Mouse (Mus musculus) liver, embryonic 13.5 days (tissue): ENCODE measurements around the gene Olfr1196. TPM values are rescaled to one million over a fixed set of nuclear protein-coding genes. Genes with fewer than 3 reads are reported as not detected.
"Not testable (repeated sequence)": the region's sequence is repeated elsewhere in the genome, so short reads cannot be mapped to it uniquely, and the experiment has no call there.

Experiments
- ATAC-seq: fragments of 200-750 bp; cut with Nextera tagmentation; 2 replicates; pipeline ENCODE4 v1.8.0; 2017; ENCODE audit warnings: low read depth, mild to moderate bottlenecking, moderate number of reproducible peaks, moderate library complexity
- DNase-seq: peaks from one replicate; pipeline ENCODE4 v3.0.0; 2022
- H3K27ac ChIP-seq: fragments of 300-500 bp; sonication (generic); 2 replicates; pipeline ENCODE4 v1.5.1; 2015; ENCODE audit warnings: moderate library complexity, mild to moderate bottlenecking, inconsistent platforms
- H3K27me3 ChIP-seq: fragments of 300-500 bp; sonication (generic); 2 replicates; pipeline ENCODE4 v1.6.1; 2015; ENCODE audit warnings: mild to moderate bottlenecking, inconsistent platforms
- H3K36me3 ChIP-seq: fragments of 300-500 bp; sonication (generic); 2 replicates; pipeline ENCODE4 v1.6.1; 2015; ENCODE audit warnings: mild to moderate bottlenecking, inconsistent platforms
- H3K4me1 ChIP-seq: fragments of 300-500 bp; sonication (generic); replicated peaks from 2 replicates; pipeline ENCODE4 v1.6.1; 2015; ENCODE audit warnings: inconsistent platforms
- H3K4me2 ChIP-seq: fragments of 300-500 bp; sonication (generic); 2 replicates; pipeline ENCODE4 v1.6.1; 2015; ENCODE audit warnings: inconsistent platforms, mild to moderate bottlenecking, moderate library complexity
- H3K4me3 ChIP-seq: fragments of 300-500 bp; sonication (generic); replicated peaks from 2 replicates; pipeline ENCODE4 v1.5.1; 2015; ENCODE audit warnings: mild to moderate bottlenecking, inconsistent platforms
- H3K9ac ChIP-seq: fragments of 300-500 bp; sonication (generic); 2 replicates; pipeline ENCODE4 v1.6.1; 2015; ENCODE audit warnings: mild to moderate bottlenecking, inconsistent platforms
- H3K9me3 ChIP-seq: fragments of 300-500 bp; sonication (generic); replicated peaks from 2 replicates; pipeline ENCODE4 v1.6.1; 2016; ENCODE audit warnings: inconsistent platforms
- WGBS: fragments of 180-500 bp; shearing (Covaris S2); methylation state at CpG from one replicate; pipeline ENCODE4 v1.1.7; 2015; ENCODE audit not compliant: insufficient replicate concordance; 5-methylcytosine and 5-hydroxymethylcytosine counted together
- polyA plus RNA-seq: library from polyadenylated mRNA; unstranded; fragments of >200 nt; fragmentation: Nextera tagmentation; extraction: Ambion mirVana; gene quantifications from 2 replicates; pipeline ENCODE4 v1.2.1, GENCODE M21; 2015

The Olfr1196 gene
- polyA plus RNA-seq = not detected in 2 replicates

- WGBS = 65% methylated on average over 2 of the region's 2 CpGs
- Histone ChIP-seq H3K4me1 (no peaks in the 10 kb centered on the region), H3K4me3 (no peak within 1 kb of the TSS), H3K36me3 (no peaks in the 10 kb centered on the region), H3K9ac (no peak within 1 kb of the TSS), H3K27ac (no peak within 1 kb of the TSS), H3K4me2 (no peak within 1 kb of the TSS), H3K27me3 (no peaks in the 10 kb centered on the region), H3K9me3 (no peaks in the 10 kb centered on the region)
- no peak for DNase-seq
- ATAC-seq = no peak
These were observed at the start of gene Olfr1196 for GRCm38 (mm10) chr2:88704497-88704896. Gene Olfr1196, minus strand, starts transcription at chr2:88704597.

- WGBS = 70% methylated on average over 2 of the region's 2 CpGs
- ATAC-seq (no peak), DNase-seq (no peak)
- Histone ChIP-seq H3K27ac (no peak within 1 kb of the TSS), H3K27me3 (no peaks in the 10 kb centered on the region), H3K4me3 (no peak within 1 kb of the TSS), H3K36me3 (no peaks in the 10 kb centered on the region), H3K9ac (no peak within 1 kb of the TSS), H3K4me2 (no peak within 1 kb of the TSS), H3K9me3 (no peaks in the 10 kb centered on the region), H3K4me1 (no peaks in the 10 kb centered on the region)
These were observed 46.9 kb upstream of the Olfr1196 start, which contains the start of gene Olfr1198 for GRCm38 (mm10) chr2:88751270-88751669. Gene Olfr1198, minus strand, starts transcription at chr2:88751370.

GRCm38 (mm10) chr2:88743379-88743778, 39.0 kb upstream of the Olfr1196 start:
- no peaks in the 10 kb centered on the region for H3K27me3 ChIP-seq
- H3K27ac ChIP-seq = no peak overlapping the region
- H3K4me2 ChIP-seq = no peak overlapping the region
- H3K9ac ChIP-seq = no peak overlapping the region
- 59% methylated on average over 3 of the region's 3 CpGs for WGBS
- no peaks in the 10 kb centered on the region for H3K36me3 ChIP-seq
- no peaks in the 10 kb centered on the region for H3K9me3 ChIP-seq
- ATAC-seq = no peak
- DNase-seq = no peak
- H3K4me1 ChIP-seq = no peaks in the 10 kb centered on the region
- H3K4me3 ChIP-seq = no peak overlapping the region

- Histone ChIP-seq H3K4me3 (no peak within 1 kb of the TSS), H3K27ac (no peak within 1 kb of the TSS), H3K4me2 (no peak within 1 kb of the TSS), H3K36me3 (no peaks in the 10 kb centered on the region), H3K27me3 (no peaks in the 10 kb centered on the region), H3K4me1 (no peaks in the 10 kb centered on the region), H3K9ac (no peak within 1 kb of the TSS), H3K9me3 (no peaks in the 10 kb centered on the region)
- no peak for DNase-seq
- no peak for ATAC-seq
- 63% methylated on average over 1 of the region's 1 CpGs for WGBS
These were observed 27.9 kb upstream of the Olfr1196 start, which contains the start of gene Olfr1197 for GRCm38 (mm10) chr2:88732266-88732665. Gene Olfr1197, minus strand, starts transcription at chr2:88732366.

- no peak for DNase-seq
- Histone ChIP-seq H3K9ac (no peak within 1 kb of the TSS), H3K36me3 (no peaks in the 10 kb centered on the region), H3K27me3 (no peaks in the 10 kb centered on the region), H3K4me2 (no peak within 1 kb of the TSS), H3K4me3 (no peak within 1 kb of the TSS), H3K9me3 (no peaks in the 10 kb centered on the region), H3K27ac (no peak within 1 kb of the TSS), H3K4me1 (no peaks in the 10 kb centered on the region)
- no peak for ATAC-seq
These were observed 15.3 kb downstream of the Olfr1196 start, which contains the start of gene Olfr1195 for GRCm38 (mm10) chr2:88689087-88689486. Gene Olfr1195, minus strand, starts transcription at chr2:88689187.

GRCm38 (mm10) chr2:88675328-88675727, 29.1 kb downstream of the Olfr1196 start, which contains the start of gene Olfr1193:
Gene Olfr1193, plus strand, starts transcription at chr2:88675628.
- H3K27ac ChIP-seq, ATAC-seq, H3K9me3 ChIP-seq: not testable (repeated sequence)

GRCm38 (mm10) chr2:88648209-88648608, 56.2 kb downstream of the Olfr1196 start, which contains the start of gene Olfr1192-ps1:
Gene Olfr1192-ps1, plus strand, starts transcription at chr2:88648509.
- DNase-seq (no peak), ATAC-seq (no peak)
- Histone ChIP-seq H3K27me3 (no peaks in the 10 kb centered on the region), H3K4me2 (no peak within 1 kb of the TSS), H3K4me1 (no peaks in the 10 kb centered on the region), H3K9ac (no peak within 1 kb of the TSS), H3K27ac (no peak within 1 kb of the TSS), H3K36me3 (no peaks in the 10 kb centered on the region), H3K9me3 (no peaks in the 10 kb centered on the region), H3K4me3 (no peak within 1 kb of the TSS)
- whole genome bisulfite sequencing = 16% methylated on average over 1 of the region's 1 CpGs

More at GRCm38 (mm10) chr2:88675328-88675727, 29.1 kb downstream of the Olfr1196 start, which contains the start of gene Olfr1193:
- DNase-seq, H3K4me3 ChIP-seq, H3K9ac ChIP-seq, H3K4me1 ChIP-seq, H3K36me3 ChIP-seq, H3K27me3 ChIP-seq, H3K4me2 ChIP-seq: not testable (repeated sequence)

Other genes with a start within 250 kb of the Olfr1196 start
- gene Olfr1183, start 249.7 kb downstream of the Olfr1196 start, polyA plus RNA-seq = not detected in 2 replicates
- not detected in 2 replicates for gene Olfr1184, start 221.0 kb downstream of the Olfr1196 start, polyA plus RNA-seq
- not detected in 2 replicates for gene Olfr1185-ps1, start 211.3 kb downstream of the Olfr1196 start, polyA plus RNA-seq
- gene Olfr1186, start 186.0 kb downstream of the Olfr1196 start, polyA plus RNA-seq = not detected in 2 replicates
- not detected in 2 replicates for gene Olfr1188, start 147.7 kb downstream of the Olfr1196 start, polyA plus RNA-seq
- gene Olfr1189, start 118.1 kb downstream of the Olfr1196 start, polyA plus RNA-seq = not detected in 2 replicates
- gene Olfr1191-ps1, start 64.1 kb downstream of the Olfr1196 start, polyA plus RNA-seq = not detected in 2 replicates
- gene Olfr1192-ps1, start 56.1 kb downstream of the Olfr1196 start, polyA plus RNA-seq = not detected in 2 replicates
- gene Olfr1193, start 29.0 kb downstream of the Olfr1196 start, polyA plus RNA-seq = not detected in 2 replicates
- gene Olfr1195, start 15.4 kb downstream of the Olfr1196 start, polyA plus RNA-seq = not detected in 2 replicates
- gene Olfr1197, start 27.8 kb upstream of the Olfr1196 start, polyA plus RNA-seq = not detected in 2 replicates
- gene Olfr1198, start 46.8 kb upstream of the Olfr1196 start, polyA plus RNA-seq = not detected in 2 replicates
- gene Olfr1199, start 55.9 kb upstream of the Olfr1196 start, polyA plus RNA-seq = not detected in 2 replicates
- not detected in 2 replicates for gene Olfr1200, start 65.9 kb upstream of the Olfr1196 start, polyA plus RNA-seq
- not detected in 2 replicates for gene Olfr1201, start 88.4 kb upstream of the Olfr1196 start, polyA plus RNA-seq
- gene Olfr1202, start 109.9 kb upstream of the Olfr1196 start, polyA plus RNA-seq = not detected in 2 replicates
- not detected in 2 replicates for gene Olfr1205, start 125.1 kb upstream of the Olfr1196 start, polyA plus RNA-seq
- not detected in 2 replicates for gene Olfr1204, start 144.7 kb upstream of the Olfr1196 start, polyA plus RNA-seq
- gene Olfr1206, start 158.6 kb upstream of the Olfr1196 start, polyA plus RNA-seq = not detected in 2 replicates
- not detected in 2 replicates for gene Olfr1208, start 197.7 kb upstream of the Olfr1196 start, polyA plus RNA-seq
- not detected in 2 replicates for gene Olfr1209, start 210.6 kb upstream of the Olfr1196 start, polyA plus RNA-seq
- not detected in 2 replicates for gene Olfr1211, start 233.5 kb upstream of the Olfr1196 start, polyA plus RNA-seq
- not detected in 2 replicates for gene Olfr1212, start 249.4 kb upstream of the Olfr1196 start, polyA plus RNA-seq